Mouse (Mus musculus): ENCODE results near the gene Pdha2.

The Pdha2 gene

DNA sequence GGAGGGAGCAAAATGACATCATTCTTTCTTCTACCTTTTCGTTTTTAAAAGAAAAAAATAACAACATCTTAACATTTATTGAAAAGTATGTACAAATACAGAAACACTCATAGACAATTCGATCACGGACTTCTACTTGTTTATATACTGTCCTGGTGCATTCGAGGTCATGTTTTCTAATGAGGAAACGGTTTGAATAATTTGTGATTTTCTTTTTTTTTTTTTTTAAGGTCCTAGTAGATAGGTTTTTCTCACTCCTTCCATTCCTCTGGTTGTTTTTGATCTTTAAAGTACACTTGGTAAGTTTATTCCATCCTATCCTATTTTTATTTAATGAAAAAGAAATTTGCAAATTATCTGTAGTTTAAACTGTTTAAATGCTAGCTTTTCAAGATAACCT lies at the start of gene Pdha2:
TSS of gene Pdha2 (minus strand) at position 101 of the 400 bp plus-strand sequence.
- no peak for DNase-seq (ENCODE audit: low spot score in 2 of 2)

DNA sequence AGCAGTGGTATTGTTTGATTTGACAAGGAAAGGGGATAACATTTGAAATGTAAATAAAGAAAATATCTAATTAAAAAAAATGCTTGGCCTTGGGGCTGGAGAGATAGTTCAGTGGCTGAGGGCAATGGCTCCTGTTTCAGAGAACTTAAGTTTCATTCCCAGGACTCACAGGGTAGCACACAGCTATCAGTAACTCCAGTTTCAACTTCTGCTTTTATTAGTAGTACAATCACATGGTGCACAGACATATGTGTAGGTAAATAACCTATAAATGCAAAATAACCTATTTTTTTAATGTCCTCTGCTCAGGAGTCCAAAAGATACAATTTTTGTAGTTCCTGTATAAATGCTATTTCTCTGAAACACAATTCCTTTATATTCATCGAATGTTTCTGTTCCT lies 48.4 kb upstream of the Pdha2 start:
- DNase-seq (ENCODE audit: low spot score in 2 of 2): no peak

DNA sequence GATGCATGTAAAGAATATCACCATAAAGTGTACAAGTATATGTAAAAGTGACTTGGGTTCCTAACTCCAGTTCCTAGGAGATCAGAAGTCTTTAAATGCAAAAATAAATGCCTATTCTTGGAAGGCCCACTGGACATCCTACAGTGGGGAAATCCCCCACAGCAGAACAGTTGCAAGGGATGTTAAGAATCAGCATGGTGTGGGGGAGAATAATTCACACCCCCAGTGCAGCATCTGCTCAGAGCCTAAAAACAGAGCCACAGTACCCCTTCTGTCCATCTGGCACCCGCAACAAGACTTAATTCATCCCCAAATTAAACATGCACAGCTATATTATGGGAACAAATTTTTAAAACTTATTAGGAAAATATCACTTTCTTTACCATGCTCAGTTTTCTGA lies 39.3 kb upstream of the Pdha2 start:
- DNase-seq (ENCODE audit: low spot score in 2 of 2): no peak

DNA sequence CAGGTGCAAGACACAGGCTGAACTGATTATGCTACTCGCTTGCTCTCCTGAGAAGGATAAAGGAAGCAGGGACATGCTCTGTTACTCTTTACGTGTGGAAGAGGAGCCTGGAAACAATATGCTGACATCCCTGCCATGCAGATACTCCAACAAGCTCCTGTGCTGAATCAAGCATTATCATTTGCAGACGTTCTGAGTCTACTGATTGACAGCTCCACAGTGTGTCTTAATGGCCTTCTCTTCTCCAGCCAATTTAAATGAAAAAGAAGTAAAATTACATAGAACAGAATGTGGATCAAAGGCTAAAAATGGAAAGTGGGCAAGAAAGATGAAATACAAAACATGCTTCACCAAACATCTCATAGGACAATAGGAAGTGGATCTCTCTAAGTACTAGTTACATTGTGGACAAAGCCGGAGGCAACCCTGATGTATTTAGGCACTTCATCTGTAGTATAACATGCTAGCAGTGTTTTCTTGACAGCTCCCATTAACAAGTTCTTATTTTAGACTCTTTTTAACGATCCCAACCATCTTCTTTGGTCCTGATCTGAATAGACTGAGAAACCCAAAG lies 32.7 kb upstream of the Pdha2 start:
- no peak for DNase-seq (ENCODE audit: low spot score in 2 of 2)

DNA sequence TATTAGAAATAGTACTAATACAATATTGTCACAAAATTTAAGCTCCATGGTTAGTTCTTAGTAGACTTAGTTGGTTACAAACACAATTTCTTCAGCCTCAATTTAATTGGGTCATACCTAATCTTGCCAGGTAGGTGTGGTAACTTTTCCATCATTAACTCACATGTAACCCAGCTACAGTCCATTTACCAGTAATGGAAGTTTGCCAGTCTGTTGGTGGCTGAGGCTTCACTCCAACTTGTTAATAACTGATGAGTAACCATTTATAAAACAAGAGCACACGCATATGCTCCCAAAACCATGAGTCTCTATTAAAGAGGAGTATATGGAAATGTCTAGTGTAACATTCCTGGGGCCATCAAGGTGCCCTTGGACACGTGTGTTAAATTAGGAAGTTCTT lies 25.9 kb upstream of the Pdha2 start:
- no peak for DNase-seq (ENCODE audit: low spot score in 2 of 2)

DNA sequence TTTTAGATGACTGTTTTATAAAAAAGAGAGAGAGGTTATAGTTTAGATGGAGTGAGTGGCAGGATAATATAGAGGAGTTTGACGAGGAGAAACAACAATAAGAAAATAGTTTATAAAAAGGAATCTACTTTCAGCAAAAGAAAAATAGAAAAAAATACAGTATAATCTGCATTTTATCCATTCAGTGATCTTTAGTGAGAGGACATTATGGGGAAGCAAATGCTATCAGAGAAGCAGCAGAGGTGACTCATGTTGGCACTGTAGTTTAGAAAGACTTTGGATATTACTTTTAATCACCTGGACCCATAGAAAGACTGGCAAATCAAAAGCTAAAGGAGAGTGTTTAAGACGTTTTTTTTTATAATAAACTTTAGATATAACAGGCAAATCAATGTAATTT lies 17.0 kb upstream of the Pdha2 start:
- no peak for DNase-seq (ENCODE audit: low spot score in 2 of 2)

DNA sequence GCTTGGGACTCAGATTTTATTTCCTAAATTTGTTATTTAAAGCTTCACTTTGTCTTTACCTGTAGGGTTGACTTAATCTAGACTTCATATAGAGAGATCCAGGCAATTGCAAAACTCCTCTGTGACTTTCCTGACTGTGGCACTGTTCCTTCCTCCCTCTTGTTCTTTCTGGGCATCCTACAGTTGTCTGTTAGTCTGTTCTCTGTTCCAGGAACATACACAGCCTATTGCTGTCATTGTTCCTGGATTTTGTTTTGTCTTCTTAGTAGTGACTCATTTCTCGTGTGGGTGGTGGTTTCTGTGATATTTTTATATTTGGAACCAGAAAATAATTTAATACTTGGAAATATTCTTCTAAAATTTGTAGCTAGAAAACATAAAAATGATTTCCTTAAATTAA lies 10.2 kb upstream of the Pdha2 start:
- DNase-seq (ENCODE audit: low spot score in 2 of 2): no peak

DNA sequence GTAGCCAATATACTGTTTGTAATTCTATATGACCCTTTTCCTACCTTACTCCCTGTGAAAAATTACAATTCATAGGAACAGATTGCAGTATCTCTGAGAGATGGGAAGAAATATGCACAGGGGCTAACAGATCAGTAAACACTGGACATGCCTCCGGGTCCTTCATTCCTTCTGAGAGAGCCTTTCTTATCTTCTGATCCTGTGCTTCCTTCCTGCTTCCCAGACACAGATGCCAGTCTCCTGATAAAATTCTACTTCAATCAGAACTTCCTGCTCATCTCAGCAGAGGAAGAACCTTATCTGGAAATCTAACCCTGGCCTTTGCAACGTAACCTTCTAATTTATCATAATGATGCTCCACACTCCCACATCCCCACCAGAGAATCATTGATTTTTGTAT lies 6.4 kb upstream of the Pdha2 start:
- DNase-seq (ENCODE audit: low spot score in 2 of 2): no peak

DNA sequence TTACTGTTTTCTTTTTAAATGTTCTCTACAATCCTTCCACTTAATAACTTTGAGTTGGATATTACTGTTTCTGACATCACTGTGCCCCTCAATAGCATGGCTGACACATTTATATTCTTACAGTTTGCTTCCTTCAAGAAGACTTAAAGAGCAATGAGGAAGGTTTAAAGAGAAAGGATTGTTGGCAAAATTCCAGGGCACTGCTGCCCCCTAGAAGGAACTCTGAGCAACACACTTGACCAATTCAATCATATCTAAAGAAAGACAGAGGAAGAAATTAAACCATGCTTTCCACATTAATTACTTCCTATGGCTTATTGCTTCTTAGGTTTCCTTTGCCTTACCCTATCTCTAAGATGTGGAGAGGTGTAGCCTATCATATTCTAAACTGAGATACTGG lies 4.8 kb upstream of the Pdha2 start:
- no peak for DNase-seq (ENCODE audit: low spot score in 2 of 2)

DNA sequence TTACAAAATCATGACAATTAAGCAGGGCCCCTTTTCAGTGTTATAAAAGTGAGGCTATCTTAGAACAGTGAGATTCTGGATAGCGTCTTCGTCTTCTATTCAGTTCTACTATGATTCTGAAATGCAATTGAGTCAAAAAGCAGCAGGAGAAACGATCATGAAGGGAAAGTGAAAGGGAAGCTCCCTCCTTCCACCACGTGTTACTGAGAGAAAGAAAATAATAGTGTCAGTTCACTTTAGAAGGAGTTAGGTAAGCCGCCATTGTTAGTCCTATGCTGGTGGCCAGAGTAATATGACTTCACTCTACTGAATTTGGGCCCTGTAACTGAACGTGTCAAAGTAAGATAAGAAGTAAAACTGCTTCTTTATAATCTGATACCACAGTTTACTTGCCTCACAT lies 4.1 kb upstream of the Pdha2 start:
- no peak for DNase-seq (ENCODE audit: low spot score in 2 of 2)

DNA sequence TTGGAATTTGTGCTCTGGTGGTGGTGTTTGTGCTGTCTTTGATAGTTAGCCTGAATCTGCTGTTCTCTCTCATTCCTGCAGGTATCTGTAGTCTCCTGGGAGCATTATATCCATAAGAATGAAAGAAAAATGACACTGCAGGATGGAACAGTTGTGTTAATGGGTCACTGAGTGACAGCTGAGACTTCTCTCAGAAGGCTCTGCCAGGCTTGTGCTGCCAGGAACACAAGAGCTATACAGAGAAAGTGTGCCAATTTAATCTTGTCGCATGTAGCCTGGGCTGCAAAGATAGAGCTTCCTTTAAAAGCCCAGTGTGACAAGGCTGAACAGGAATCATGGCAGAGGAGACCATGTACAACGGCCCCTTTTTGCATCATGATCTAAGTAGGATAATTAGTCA lies 2.6 kb upstream of the Pdha2 start:
- no peak for DNase-seq (ENCODE audit: low spot score in 2 of 2)

DNA sequence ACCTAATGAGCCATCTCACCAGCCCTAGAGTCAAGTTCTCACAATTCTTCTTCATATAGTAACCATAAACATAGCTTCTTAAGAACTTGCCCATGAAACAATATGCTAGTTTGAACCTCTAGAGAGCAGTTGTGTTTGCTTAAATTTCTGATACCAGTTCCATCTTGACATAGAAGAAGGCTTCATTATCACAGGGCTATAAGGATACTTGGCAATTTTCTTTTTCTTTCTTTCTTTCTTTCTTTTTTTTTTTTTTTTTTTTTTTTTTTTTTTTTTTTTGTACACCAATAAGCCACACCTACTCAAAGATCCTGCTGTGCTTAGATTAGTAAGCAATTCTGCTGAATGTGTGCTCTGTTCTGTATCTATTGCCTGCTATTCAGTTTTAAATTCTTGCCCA lies 2.0 kb upstream of the Pdha2 start:
- DNase-seq (ENCODE audit: low spot score in 2 of 2): no peak

DNA sequence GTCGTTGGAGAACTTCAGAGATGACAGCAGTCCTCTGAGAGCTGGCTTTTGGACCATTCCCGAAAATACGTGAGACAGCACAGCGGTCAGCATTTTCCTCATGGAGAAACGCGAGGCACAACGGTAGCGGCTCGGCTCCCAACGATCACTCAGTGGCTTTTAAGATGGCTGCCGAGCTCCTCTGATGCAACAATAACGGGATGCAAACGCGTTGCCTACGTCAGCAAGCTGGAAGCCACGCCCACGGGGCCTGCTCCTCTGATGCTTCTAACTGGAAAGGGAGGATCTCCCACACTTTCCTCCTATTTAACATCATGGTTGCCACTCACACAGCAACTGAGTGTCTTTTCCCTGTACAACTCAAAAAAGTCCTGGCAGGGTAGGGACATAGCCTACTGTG lies 511 bp downstream of the Pdha2 start:
- no peak for DNase-seq (ENCODE audit: low spot score in 2 of 2)

DNA sequence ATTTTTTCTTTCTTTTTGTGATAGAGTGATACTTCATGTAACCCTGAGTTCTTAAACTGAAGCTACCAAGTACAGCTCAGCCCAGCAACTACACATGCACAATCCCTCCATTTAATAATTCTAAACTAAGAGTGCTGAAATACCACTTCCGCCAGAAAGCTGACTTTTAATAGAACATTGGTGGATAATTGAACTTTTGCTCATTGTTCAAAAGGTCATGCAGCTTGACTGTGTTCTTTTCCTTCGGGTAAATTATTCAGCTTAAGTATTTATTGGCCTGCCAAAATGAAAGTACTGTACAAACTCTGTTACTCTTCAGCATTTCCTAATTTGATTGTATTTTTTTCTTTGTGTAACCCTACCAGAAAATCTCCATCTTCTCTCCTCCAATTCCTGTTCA lies 10.4 kb downstream of the Pdha2 start:
- no peak for DNase-seq (ENCODE audit: low spot score in 2 of 2)

DNA sequence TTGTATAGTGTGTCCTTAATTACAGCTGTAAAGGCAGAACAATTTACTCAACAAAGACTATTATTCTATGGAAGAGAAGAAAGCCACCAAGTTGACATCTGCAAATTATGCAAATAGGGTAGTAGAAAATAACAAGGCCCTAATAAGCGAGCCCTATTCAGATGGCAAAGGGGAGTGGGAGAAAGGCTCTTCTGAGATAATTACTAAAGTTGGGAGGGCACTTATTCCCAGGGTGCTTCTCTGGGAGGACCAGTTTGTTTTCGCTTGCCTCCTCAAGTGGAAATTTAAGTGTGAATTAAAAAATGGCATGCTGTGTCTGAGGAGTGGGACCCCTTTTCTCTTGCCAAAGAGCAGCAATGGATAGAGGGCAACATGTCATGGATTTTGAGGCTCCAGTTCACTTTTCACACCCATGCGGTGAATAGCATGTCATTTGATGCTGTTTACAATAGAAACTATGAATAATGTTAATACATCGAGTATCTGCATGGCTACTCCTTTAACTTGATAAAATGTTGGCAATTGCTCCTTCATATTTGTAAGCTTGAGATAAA lies 14.8 kb downstream of the Pdha2 start:
- no peak for DNase-seq (ENCODE audit: low spot score in 2 of 2)

DNA sequence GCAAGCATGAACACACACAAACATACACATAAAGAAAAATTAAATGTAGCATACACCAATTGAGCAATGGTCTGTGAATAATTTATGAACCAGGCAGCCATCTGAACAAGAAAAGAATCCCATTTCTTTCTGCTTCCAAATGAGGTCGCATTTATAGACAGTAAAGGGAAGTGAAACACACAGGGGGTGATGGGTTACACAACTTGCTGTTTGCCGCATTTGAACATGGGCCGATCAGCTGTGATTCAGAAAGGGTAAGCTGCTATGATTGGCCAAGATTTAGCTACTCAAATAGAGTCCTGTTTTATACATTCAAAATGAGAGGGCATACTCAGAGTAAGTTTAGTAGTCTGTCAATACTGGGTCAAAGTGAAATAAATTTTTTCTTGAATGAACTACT lies 20.5 kb downstream of the Pdha2 start:
- DNase-seq (ENCODE audit: low spot score in 2 of 2): no peak

DNA sequence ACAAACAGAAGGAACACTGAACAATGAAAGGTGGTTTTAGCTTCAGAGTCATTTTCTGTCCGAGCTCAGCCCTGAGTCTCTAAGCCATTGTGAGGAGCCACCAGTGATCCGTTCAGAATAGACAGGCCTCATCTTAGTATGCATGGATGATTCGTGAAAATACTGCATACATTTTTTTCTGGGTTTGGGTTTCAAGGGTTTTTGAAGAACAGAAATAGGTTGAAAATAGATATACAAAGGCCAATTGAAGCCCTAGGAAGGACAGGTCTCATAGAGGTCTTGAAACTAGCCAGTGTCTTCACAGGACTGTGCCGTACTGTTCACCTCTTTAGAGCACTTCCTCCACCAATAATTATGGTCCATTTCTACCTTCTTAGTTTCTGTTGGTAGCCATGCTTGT lies 21.7 kb downstream of the Pdha2 start:
- DNase-seq (ENCODE audit: low spot score in 2 of 2): no peak

DNA sequence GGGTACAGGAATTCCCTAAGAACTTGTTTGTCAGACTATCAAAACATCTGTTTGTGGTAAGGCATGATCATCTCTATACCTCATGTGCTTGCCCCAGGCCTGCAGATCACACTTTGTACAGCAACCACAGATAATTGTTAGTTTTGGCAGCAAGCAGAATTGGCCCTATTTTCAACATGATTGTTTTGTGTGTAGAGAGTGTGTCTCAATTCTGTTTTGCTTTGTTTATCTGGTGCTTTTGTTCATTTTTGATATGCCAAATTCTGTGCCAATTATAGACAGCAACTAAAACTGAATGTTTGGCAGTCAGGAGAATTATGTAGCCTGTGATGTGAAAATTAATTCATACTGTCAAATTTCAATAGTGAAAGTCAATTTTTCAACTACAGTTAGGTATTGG lies 51.2 kb downstream of the Pdha2 start:
- no peak for DNase-seq (ENCODE audit: low spot score in 2 of 2)

Measured in spleen, postnatal 14 days (tissue).